Mouse (Mus musculus): ENCODE results near the gene Gm20388. TPM values are rescaled to one million over a fixed set of nuclear protein-coding genes. Genes with fewer than 3 reads are reported as not detected.
A peak's percentile ranks its signal among the peaks of the same experiment; 100 is the strongest.

Gene Gm20388
- polyA plus RNA-seq, 1 experiment, result 49.7 TPM

DNA sequence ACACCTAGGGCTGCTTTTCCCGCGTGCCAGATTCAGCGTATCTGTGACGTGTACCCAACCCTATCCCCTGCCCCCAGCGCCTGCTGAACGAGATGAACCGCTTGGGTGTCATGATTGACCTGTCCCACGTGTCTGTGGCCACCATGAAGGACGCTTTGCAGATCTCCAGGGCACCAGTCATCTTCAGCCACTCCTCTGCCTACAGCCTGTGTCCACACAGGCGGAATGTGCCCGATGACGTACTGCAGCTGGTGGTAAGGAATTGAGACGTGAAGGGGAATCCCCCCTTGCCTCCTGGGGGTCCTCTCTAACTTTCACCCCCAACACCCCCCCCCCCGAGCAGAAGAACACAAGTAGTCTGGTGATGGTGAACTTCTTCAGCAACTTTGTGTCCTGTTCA is 3289.2 kb downstream of the Gm20388 start:
- Histone ChIP-seq H3K36me3 (ENCODE audit: control insufficient read depth, insufficient read depth, low read length) (no peaks in the 10 kb centered on the region), H3K27ac (ENCODE audit: insufficient read depth, low read depth, low read length) (no peak overlapping the region), H3K4me3 (ENCODE audit: insufficient read depth, low read depth, low read length) (no peak overlapping the region), H3K4me1 (ENCODE audit: control insufficient read depth, insufficient read depth, low read length) (0 out of 2 replicates have a peak, but pooled peaks cover 3% of the 10 kb centered on the region), H3K27me3 (replicated peaks; ENCODE audit: control insufficient read depth, insufficient read depth, low read length) (no peaks in the 10 kb centered on the region)
- 57% methylated on average over 14 of the region's 14 CpGs for WGBS
- no peak for DNase-seq
- TF ChIP-seq POLR2A (IDR thresholded peaks at IDR 0.05; ENCODE audit: low read depth, low read length) (no peak), CTCF (conservative IDR thresholded peaks at IDR 0.05; ENCODE audit: insufficient read depth, insufficient read length, low read depth, low read length) (no peak)

DNA sequence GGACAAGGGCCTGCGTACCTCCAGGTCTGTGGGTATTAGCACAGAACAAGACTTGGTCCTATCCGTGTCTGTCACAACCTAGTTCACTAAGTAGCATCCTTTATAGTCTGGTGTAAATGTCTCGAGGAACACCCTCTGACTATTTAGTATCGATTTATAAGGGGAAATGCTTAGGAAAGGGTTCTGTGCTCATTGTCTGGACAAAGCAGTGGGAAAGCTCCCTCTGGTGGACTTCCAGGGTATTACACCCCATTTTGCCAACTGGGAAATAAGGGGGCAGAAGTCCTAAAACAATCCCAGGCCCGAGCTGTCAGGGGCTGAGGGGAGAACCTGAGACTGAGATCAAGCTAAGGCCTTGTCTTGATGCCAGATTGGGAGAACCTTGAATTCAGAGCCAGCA is 3291.6 kb downstream of the Gm20388 start:
- H3K27ac ChIP-seq (ENCODE audit: insufficient read depth, low read depth, low read length), result no peak overlapping the region
- TF ChIP-seq POLR2A (IDR thresholded peaks at IDR 0.05; ENCODE audit: low read depth, low read length), result no peak
- TF ChIP-seq CTCF (conservative IDR thresholded peaks at IDR 0.05; ENCODE audit: insufficient read depth, insufficient read length, low read depth, low read length), result peak; percentile 81
- 22% methylated on average over 5 of the region's 5 CpGs for WGBS
- H3K27me3 ChIP-seq (replicated peaks; ENCODE audit: control insufficient read depth, insufficient read depth, low read length), result no peaks in the 10 kb centered on the region
- H3K36me3 ChIP-seq (ENCODE audit: control insufficient read depth, insufficient read depth, low read length), result no peaks in the 10 kb centered on the region; the same call in 1 of the 2 replicates
- H3K4me1 ChIP-seq (ENCODE audit: control insufficient read depth, insufficient read depth, low read length), result no peaks in the 10 kb centered on the region
- no peak overlapping the region for H3K4me3 ChIP-seq (ENCODE audit: insufficient read depth, low read depth, low read length)
- peak; percentile 72 for DNase-seq

DNA sequence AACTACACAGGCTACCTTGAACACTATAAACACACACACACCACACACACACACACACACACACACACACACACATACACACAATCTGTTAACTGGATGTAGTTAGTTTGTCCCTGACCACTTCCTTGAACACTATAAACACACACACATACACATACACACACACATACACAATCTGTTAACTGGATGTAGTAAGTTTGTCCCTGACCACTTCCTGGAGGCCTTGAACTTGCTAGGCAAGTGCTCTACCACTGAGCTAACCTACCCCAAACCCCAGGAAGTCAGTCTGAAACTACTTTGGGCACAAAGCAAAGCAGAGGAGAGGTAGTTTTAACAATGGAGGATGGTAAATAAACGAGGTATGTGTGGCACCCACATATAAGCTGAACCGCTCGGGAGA is 3292.9 kb downstream of the Gm20388 start:
- H3K4me3 ChIP-seq (ENCODE audit: insufficient read depth, low read depth, low read length), result no peak overlapping the region
- WGBS, result 81% methylated on average over 3 of the region's 3 CpGs
- H3K27ac ChIP-seq (ENCODE audit: insufficient read depth, low read depth, low read length), result no peak overlapping the region
- H3K4me1 ChIP-seq (ENCODE audit: control insufficient read depth, insufficient read depth, low read length), result no peaks in the 10 kb centered on the region
- H3K36me3 ChIP-seq (ENCODE audit: control insufficient read depth, insufficient read depth, low read length), result no peaks in the 10 kb centered on the region; the same call in 1 of the 2 replicates
- TF ChIP-seq POLR2A (IDR thresholded peaks at IDR 0.05; ENCODE audit: low read depth, low read length) (no peak), CTCF (conservative IDR thresholded peaks at IDR 0.05; ENCODE audit: insufficient read depth, insufficient read length, low read depth, low read length) (no peak)
- H3K27me3 ChIP-seq (replicated peaks; ENCODE audit: control insufficient read depth, insufficient read depth, low read length), result no peaks in the 10 kb centered on the region
- no peak for DNase-seq

DNA sequence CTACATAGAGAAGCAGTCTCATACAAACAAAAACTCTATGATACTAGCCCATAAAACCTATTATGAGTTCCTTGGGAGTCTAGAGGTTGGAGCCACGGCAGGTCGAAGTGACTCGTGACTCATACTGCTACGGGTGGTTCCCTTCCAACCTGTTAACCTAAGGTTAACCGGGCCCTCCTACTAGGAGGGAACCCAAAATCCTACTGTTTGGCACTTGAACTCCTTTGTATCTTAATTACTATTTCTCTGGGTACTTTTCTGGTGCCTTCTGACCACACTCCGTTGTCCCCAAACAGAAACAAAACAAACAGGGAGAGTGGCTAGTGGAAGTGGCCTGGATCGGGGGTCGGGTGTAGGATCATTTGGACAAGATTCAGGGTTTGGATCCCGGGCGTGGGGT is 3301.2 kb downstream of the Gm20388 start:
- Histone ChIP-seq H3K36me3 (ENCODE audit: control insufficient read depth, insufficient read depth, low read length) (no peaks in the 10 kb centered on the region; the same call in none of the 2 replicates), H3K27ac (ENCODE audit: insufficient read depth, low read depth, low read length) (peak overlapping the region; percentile 52; the same call in 1 of the 2 replicates), H3K27me3 (replicated peaks; ENCODE audit: control insufficient read depth, insufficient read depth, low read length) (no peaks in the 10 kb centered on the region), H3K4me1 (ENCODE audit: control insufficient read depth, insufficient read depth, low read length) (peaks cover 12% of the 10 kb centered on the region; the same call in 1 of the 2 replicates), H3K4me3 (ENCODE audit: insufficient read depth, low read depth, low read length) (peak overlapping the region; percentile 86)
- no peak for DNase-seq
- WGBS, result 11% methylated on average over 10 of the region's 10 CpGs
- no peak for TF ChIP-seq CTCF (conservative IDR thresholded peaks at IDR 0.05; ENCODE audit: insufficient read depth, insufficient read length, low read depth, low read length)
- no peak for TF ChIP-seq POLR2A (IDR thresholded peaks at IDR 0.05; ENCODE audit: low read depth, low read length)

DNA sequence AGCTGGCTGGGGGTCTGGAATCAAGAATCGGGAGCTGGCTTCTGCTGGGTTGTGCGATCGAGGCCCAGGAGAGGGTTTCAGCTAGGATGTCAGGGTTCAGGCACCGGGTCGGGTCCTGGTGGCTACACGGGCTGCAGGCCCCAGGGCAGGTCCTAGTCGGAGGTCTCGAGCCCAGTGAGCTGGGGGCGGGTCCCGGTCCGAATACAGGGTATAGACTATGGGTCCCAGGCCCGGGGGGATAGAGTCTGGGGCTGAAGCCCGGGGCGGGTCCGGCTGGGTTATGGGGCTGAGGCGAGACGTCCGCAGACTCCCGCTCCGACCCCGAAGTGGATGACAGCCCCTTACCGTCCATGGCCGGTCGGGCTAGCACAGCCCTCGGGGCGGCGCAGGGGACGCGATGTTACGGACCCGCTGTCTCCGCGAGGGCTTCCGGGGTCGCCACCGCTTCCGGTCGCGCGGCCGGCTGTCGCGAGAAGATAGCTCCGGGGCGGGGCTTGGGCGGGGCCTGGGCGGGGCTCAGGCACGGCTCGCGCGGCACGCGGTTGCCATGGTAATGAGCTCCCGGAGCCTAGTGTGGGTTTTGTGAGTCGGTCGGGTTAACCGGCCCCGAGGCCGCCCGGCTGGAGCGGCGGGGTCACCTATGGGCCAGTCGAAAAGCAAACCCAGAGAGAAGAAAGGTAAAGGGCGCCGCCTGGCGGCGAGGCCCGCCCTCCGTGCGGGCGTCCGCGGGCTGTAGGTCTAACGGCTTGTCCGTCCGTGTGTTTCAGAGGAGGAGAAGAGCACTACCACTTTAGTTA is 3301.9 kb downstream of the Gm20388 start, which contains the start of the genes Chmp1a and Spata33:
Gene Chmp1a (minus strand): TSS at position 443 of the 797 bp plus-strand sequence.
Gene Spata33 (plus strand): TSS at position 512 of the 797 bp plus-strand sequence.
- H3K27me3 ChIP-seq (replicated peaks; ENCODE audit: control insufficient read depth, insufficient read depth, low read length), result no peaks in the 10 kb centered on the region
- WGBS, result under 1% methylated on average over 76 of the region's 76 CpGs
- TF ChIP-seq CTCF (conservative IDR thresholded peaks at IDR 0.05; ENCODE audit: insufficient read depth, insufficient read length, low read depth, low read length), result peak; percentile 63
- TF ChIP-seq POLR2A (IDR thresholded peaks at IDR 0.05; ENCODE audit: low read depth, low read length), result peak; percentile 75
- peak within 1 kb of the TSS; percentile 86 for H3K4me3 ChIP-seq (ENCODE audit: insufficient read depth, low read depth, low read length)
- H3K27ac ChIP-seq (ENCODE audit: insufficient read depth, low read depth, low read length), result peak within 1 kb of the TSS; percentile 52
- DNase-seq, result peak; percentile 98
- H3K36me3 ChIP-seq (ENCODE audit: control insufficient read depth, insufficient read depth, low read length), result no peaks in the 10 kb centered on the region; the same call in 1 of the 2 replicates
- H3K4me1 ChIP-seq (ENCODE audit: control insufficient read depth, insufficient read depth, low read length), result peaks cover 12% of the 10 kb centered on the region; the same call in 1 of the 2 replicates

DNA sequence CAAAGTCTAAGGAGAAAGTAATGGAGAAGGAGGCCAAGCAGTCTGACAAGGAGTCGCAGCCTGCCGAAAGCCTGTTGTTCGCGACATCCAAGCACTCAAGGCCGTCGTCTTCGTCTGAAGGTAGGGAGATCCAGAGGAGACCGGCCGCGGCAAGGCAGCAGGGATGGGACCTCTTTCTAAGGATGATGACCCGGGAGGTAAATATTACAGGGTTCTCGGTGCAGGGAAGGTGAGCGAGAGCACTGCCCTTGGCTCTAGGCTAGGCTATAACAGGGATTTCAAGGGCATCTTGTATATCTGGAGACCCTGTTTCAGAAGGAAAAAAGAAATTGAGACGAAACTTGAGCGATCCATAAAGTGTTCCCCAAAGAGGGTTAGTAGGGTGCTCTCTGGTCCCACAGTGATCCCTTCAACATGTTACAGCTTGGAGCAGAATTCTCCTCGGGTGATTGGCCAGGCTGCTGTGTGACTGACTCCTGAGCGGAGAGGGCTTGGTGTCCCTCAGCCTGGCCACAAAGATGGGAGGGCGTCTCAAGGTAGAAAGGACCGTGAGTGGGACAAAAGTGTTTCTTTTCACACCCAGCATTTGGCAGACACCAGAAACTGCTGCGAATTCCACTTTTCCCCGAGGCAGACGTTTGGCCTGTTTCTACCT is 3302.6 kb downstream of the Gm20388 start:
- peak overlapping the region; percentile 21; the same call in 1 of the 2 replicates for H3K27ac ChIP-seq (ENCODE audit: insufficient read depth, low read depth, low read length)
- no peak for DNase-seq
- peaks cover 12% of the 10 kb centered on the region; the same call in 1 of the 2 replicates for H3K4me1 ChIP-seq (ENCODE audit: control insufficient read depth, insufficient read depth, low read length)
- no peaks in the 10 kb centered on the region for H3K27me3 ChIP-seq (replicated peaks; ENCODE audit: control insufficient read depth, insufficient read depth, low read length)
- no peak for TF ChIP-seq CTCF (conservative IDR thresholded peaks at IDR 0.05; ENCODE audit: insufficient read depth, insufficient read length, low read depth, low read length)
- TF ChIP-seq POLR2A (IDR thresholded peaks at IDR 0.05; ENCODE audit: low read depth, low read length), result no peak
- H3K4me3 ChIP-seq (ENCODE audit: insufficient read depth, low read depth, low read length), result peak overlapping the region; percentile 63
- no peaks in the 10 kb centered on the region; the same call in 1 of the 2 replicates for H3K36me3 ChIP-seq (ENCODE audit: control insufficient read depth, insufficient read depth, low read length)
- 9% methylated on average over 22 of the region's 22 CpGs for WGBS

Measured in kidney, adult 2 months (tissue).